Mouse (Mus musculus): ENCODE results near the gene H2afy.
A peak's percentile ranks its signal among the peaks of the same experiment; 100 is the strongest.

H2afy gene

GRCm38 (mm10) chr13:56111601-56112000, 24.6 kb downstream of the H2afy start:
- peak in 1 of 2 experiments; percentile 16 for DNase-seq (ENCODE audit: low spot score in 2 of 2)

GRCm38 (mm10) chr13:56110694-56111531, 25.2 kb downstream of the H2afy start:
- no peak for DNase-seq (ENCODE audit: low spot score in 2 of 2)

GRCm38 (mm10) chr13:56109703-56110102, 26.5 kb downstream of the H2afy start:
- DNase-seq (ENCODE audit: low spot score in 2 of 2): no peak

GRCm38 (mm10) chr13:56108849-56109519, 27.2 kb downstream of the H2afy start:
- no peak for DNase-seq (ENCODE audit: low spot score in 2 of 2)

GRCm38 (mm10) chr13:56104971-56105391, 31.2 kb downstream of the H2afy start:
- no peak for DNase-seq (ENCODE audit: low spot score in 2 of 2)

- DNase-seq (ENCODE audit: low spot score in 2 of 2): no peak
These were observed 32.1 kb downstream of the H2afy start for GRCm38 (mm10) chr13:56103796-56104746.

GRCm38 (mm10) chr13:56102160-56102559, 34.0 kb downstream of the H2afy start:
- no peak for DNase-seq (ENCODE audit: low spot score in 2 of 2)

GRCm38 (mm10) chr13:56095601-56096195, 40.5 kb downstream of the H2afy start:
- no peak for DNase-seq (ENCODE audit: low spot score in 2 of 2)

GRCm38 (mm10) chr13:56094544-56094943, 41.6 kb downstream of the H2afy start:
- no peak for DNase-seq (ENCODE audit: low spot score in 2 of 2)

- no peak for DNase-seq (ENCODE audit: low spot score in 2 of 2)
These were observed 42.5 kb downstream of the H2afy start for GRCm38 (mm10) chr13:56093680-56094079.

- no peak for DNase-seq (ENCODE audit: low spot score in 2 of 2)
These were observed 43.6 kb downstream of the H2afy start for GRCm38 (mm10) chr13:56092606-56093005.

GRCm38 (mm10) chr13:56090597-56090996, 45.6 kb downstream of the H2afy start:
- DNase-seq (ENCODE audit: low spot score in 2 of 2): no peak

GRCm38 (mm10) chr13:56088602-56089001, 47.6 kb downstream of the H2afy start:
- no peak for DNase-seq (ENCODE audit: low spot score in 2 of 2)

- no peak for DNase-seq (ENCODE audit: low spot score in 2 of 2)
These were observed 48.2 kb downstream of the H2afy start for GRCm38 (mm10) chr13:56087936-56088335.

- no peak for DNase-seq (ENCODE audit: low spot score in 2 of 2)
These were observed 51.8 kb downstream of the H2afy start for GRCm38 (mm10) chr13:56084146-56084905.

- no peak for DNase-seq (ENCODE audit: low spot score in 2 of 2)
These were observed 54.5 kb downstream of the H2afy start for GRCm38 (mm10) chr13:56081656-56082055.

GRCm38 (mm10) chr13:56079616-56080015, 56.5 kb downstream of the H2afy start:
- DNase-seq (ENCODE audit: low spot score in 2 of 2): no peak

- no peak for DNase-seq (ENCODE audit: low spot score in 2 of 2)
These were observed 57.4 kb downstream of the H2afy start for GRCm38 (mm10) chr13:56078724-56079262.

- DNase-seq (ENCODE audit: low spot score in 2 of 2): no peak
These were observed 60.2 kb downstream of the H2afy start for GRCm38 (mm10) chr13:56075930-56076329.

GRCm38 (mm10) chr13:56073186-56073585, 63.0 kb downstream of the H2afy start:
- no peak for DNase-seq (ENCODE audit: low spot score in 2 of 2)

GRCm38 (mm10) chr13:56072268-56072607, 63.9 kb downstream of the H2afy start:
- DNase-seq (ENCODE audit: low spot score in 2 of 2): no peak

All from urinary bladder, postnatal 36 days (tissue).